Mouse (Mus musculus) CD4-positive helper T cell, adult 2 months (primary cell): Measurements from ENCODE around the gene Drd4.

ENCODE experiments used
- DNase-seq: peaks from one replicate; pipeline ENCODE4 v3.0.0-alpha.2; 2012; ENCODE audit warnings: low read depth, missing footprints, low spot score

Gene Drd4

DNA sequence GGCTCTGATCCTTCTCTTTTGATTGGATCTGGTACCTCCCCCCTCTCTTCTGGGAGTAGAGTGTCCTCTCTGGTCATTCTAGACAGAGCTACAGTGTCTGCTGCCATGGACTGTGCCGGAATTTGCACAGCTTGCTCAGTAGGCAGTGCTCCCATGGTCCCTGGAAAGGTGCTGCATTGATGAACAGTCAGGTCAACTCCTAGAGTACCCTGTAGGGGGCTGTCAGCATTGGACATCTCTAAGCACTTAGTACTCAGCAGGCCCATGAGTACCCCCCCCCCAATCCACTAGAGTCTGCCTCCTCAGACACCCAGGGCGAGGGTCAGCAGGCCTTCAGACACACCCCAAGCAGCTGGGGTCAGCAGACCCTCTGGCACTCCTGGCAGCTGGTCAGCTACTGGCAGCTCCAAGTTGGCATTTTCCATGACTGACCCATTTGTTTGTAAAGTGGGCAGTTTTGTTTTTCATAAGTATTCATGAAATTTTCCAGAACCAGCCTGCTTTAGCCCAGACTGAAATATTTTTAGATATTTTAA, 43.3 kb downstream of the Drd4 start:
- DNase-seq, result no peak

DNA sequence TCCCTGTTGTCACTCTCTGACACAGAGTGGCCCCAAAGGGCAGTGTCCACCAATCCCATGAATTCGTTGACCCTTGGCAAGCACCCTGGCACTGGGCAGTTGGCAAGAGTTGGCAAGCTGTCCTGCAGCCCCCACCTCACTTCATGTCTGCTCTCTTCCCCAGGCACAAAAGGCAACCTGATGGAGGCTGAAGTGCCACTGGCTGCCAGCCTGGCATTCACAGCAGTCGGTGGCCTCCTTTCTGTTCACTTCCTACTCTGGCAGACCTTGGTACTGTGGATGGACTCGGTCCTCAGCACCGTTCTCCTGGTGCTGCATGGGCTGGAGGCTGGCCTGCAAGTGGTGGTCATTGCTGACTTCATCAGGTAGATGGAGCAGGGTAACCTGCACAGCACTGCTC, 43.9 kb downstream of the Drd4 start:
- DNase-seq, result no peak

DNA sequence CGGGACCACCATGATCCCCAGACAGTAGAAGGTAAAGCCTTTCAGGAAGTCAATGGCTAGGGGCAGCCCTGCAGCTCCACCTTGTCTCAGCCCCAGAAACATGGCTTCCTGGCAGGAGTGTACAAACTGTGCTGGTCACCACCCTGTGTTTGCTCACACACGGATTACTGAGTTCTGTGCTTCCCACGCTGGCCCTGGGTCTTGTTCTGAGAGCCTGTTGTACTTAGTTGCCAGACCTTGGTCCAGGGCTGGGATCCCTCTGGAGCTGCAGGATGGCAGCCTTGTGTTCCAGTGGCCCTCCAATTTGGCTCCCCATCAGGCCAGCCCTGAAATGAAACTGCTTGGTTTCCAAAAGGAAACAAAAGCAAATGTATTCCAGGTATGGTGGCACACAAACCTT, 44.5 kb downstream of the Drd4 start:
- DNase-seq, result no peak

DNA sequence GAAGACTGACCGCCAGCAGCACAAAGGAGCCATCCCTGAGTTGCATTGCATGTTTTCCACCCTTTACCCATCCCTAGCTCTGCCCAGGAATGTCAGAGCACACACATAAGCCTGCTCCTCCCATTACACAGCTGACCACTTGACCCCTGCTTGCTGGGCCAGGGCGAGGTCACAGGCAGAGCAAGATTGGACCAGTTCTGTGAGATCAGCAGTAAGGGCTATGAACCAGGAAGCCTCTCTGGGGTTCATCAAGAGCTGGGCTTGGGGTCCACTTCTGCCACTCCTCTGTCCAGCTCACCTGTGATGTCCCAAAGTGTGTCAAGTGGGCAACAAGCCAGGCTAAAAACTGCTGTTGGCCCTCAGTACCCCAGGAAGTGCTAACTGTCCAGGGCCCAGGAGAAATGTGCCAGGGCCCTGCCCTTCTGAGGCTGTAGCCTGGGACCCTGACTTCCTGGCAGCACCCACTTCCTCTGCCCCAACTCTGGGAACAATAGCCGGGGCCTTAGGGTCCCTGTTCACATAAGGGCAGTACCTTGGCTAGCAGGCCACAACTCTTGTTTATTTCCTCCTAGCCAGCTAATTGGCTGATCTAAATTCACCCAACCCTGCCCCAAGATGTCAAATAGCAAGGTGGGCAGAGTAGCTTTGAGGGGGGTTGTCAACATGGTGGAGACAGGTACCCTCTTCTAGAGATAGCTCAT, 46.1 kb downstream of the Drd4 start:
- no peak for DNase-seq

DNA sequence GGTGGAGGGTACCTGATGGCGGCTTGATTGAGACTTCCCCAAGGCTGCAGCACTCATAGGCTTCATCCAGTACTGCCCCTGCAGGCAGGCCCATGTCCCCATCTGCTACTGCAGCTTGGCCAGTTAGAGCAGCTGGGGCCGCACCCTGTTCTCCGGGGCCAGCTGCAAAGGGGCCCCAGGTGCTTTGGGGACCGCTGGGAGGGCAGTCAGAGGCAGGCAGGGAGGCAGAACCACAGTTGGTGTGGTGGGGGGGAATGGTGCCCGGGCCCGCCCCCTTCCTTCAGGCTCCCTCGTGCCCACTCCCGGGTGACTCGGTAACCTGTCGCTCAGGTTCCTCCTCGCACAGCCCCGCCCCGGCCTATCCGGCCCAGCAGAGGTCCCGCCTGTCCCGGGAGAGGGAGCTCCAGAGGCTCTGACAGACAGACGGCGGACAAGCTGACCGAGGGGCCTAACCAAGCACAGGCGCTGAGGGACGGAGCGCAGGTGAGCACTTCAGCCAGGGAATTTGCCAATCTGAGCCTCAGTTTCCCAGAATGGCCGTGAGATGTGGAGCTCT, 46.8 kb downstream of the Drd4 start, which contains the start of gene Eps8l2:
Gene Eps8l2, plus strand, starts transcription at position 305 of the 556 bp plus-strand sequence.
- DNase-seq, result no peak

DNA sequence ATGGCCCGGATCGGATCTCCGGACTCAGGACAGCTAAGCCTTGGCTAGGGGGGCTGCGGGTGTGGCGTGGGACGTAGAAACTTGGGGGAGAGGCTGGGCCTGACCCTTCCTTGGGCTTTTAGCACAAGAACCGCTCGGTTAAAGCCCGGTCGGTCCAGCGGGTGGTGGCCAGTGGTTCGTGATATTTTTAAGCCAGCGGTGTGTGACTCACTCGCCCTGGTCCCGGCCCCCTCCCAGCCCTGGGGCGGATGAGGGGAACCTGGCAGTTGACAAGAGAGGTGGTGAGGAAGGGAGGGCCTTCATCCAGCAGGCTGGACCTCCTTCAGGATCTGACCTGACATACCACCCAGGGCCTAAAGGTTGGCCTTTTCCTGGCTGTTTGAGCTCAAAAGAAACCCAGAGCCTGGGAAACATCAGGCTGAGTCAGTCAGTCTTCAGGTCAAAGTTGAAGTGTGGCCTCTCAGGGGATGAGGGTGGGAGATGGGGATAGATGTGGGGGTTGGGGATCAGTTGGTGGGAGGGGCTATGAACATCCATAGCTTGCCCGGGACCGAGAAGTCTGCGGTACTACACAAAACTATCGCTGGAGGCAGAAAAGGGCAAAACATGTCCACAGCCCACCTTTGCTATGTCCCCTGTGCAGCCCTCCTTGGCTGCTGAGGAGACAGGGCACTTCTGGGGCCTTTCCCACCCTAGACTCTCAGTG, 47.6 kb downstream of the Drd4 start:
- DNase-seq, result no peak

DNA sequence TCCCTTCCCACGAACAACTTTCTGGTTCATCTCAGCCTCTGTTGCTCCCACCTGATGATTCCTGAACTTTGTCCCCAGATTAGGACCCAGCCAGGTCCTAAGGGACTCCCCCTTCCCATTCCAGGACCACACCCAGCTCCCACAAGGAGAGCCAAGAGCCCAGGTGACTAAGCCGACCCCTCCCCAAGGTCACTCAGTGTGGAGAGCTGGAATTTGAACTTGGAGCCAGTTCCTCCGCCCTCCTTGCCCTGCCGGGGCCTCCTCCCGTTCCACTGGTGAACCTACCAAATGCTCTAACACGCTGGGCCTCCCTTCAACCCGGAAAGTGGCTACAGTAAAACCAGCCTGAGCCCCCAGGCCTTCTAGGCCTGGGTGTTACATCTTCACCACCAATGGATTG, 48.2 kb downstream of the Drd4 start:
- DNase-seq, result no peak

DNA sequence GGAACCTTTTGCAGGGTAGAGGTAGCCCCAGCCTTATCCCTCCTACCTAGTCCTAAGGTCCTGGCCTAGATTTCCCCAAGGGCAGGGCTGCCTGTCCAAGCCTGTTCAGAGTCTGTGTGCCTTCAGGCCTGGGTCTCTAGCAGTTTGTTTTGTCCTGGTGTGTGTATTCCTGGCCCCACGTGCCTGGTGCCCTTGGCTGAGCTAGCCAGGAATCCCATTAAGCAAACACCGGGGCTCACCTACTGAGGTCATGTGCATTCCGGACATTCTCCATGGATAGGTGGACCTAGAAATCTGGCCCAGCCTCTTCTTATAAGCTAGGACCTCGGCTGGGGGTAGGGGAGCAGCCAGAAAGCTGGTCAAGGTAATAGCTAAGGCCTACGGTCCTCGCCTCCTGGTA, 48.7 kb downstream of the Drd4 start:
- DNase-seq, result no peak

DNA sequence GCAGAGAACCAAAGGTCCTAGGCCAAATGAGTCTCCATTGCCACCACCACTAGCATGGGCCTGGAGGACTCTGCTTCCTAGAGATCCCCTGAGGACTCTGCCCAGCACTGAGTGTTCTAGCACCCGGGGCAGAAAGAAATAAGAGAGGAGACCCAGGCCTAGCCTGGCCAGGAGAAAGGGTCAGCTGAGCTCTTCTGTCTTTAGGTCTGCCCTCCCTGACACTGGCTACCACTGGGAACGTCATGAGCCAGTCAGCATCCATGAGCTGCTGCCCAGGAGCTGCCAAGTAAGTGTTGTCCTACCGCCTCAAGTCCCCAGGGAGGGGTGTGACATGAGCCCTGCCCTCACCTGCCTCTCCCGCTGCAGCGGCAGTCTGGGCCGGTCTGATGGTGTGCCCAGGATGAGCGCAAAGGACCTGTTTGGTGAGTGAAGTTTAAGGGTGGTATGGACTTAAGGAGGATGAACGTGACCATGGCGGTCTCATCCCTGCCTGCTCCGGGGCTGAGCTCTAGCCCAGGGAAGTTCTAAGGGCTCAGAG, 50.0 kb downstream of the Drd4 start:
- no peak for DNase-seq

DNA sequence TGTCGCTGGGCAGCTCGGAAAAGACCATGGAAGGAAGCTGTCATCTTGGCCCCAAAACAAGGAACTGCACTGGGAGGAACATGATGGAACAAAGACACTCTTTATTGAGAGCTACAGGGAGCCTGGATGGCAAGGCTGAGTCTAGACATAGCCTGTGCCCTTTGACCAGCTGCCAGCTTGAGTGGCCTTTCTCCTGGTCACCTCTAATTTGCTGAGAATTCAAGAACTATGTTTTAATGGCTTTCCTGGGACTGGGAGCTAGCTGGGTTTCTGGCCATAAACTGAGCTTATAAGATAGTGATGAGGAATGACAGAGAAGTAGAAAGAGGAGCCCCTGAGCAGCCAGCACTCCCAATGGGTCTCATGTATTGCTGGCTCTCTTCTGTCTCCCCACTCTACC, 51.4 kb downstream of the Drd4 start:
- no peak for DNase-seq

DNA sequence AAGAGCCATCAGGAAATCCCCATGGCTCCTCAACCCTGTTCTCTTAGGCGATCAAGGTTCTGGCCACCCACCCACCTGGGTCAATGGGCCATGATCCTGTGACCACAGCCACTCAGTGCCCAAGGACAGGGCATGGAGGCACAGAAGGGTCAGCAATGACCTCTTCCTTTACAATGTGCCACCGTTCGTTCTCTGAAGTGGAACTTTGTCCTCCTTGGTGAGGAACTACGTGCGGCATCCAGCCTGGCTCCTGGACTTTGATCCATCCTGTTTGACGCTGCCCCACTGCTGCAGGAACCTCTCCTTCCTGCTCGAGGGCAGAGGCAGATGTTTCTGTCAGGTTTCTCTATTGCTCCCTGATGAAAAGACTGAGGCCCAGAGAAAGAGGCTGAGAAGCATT, 51.9 kb downstream of the Drd4 start:
- no peak for DNase-seq

DNA sequence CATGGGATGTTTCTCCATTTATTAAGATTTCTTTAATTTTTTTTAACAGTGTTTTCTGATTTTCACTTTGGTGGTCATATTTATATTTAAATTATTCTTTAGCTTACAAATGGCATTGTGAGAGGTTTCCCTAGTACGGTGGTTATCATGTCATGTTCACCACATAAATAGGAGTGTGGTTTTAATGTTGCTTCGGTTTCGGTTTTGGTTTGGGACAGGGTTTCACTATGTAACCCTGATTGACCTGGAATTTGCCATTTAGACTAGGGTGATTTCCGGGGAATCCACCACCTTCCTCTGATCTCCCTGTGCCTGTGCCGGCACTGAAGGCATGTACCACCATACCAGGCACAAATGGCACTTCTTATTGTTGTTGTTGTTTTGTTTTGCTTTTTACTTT, 53.0 kb downstream of the Drd4 start:
- DNase-seq, result peak; percentile 78
